Mouse (Mus musculus) midbrain, embryonic 11.5 days (tissue): ENCODE measurements around the gene Gtf3c6. TPM values are rescaled to one million over a fixed set of nuclear protein-coding genes. Genes with fewer than 3 reads are reported as not detected.
A peak's percentile ranks its signal among the peaks of the same experiment; 100 is the strongest.
"Not testable (repeated sequence)": the region's sequence is repeated elsewhere in the genome, so short reads cannot be mapped to it uniquely, and the experiment has no call there.

Experiments
- ATAC-seq: fragments of 200-750 bp; cut with Nextera tagmentation; 2 replicates; pipeline ENCODE4 v1.8.0; 2017; ENCODE audit warnings: moderate TSS enrichment, moderate library complexity; ENCODE audit not compliant: low FRiP score
- DNase-seq: peaks from one replicate; pipeline ENCODE4 v3.0.0; 2015; ENCODE audit warnings: low spot score; ENCODE audit errors: missing footprints
- H3K27ac ChIP-seq: fragments of 300-500 bp; sonication (generic); 2 replicates; pipeline ENCODE4 v1.5.1; 2014; ENCODE audit warnings: low read depth, low read length
- H3K27me3 ChIP-seq: fragments of 300-500 bp; sonication (generic); 2 replicates; pipeline ENCODE4 v1.6.1; 2014; ENCODE audit warnings: mild to moderate bottlenecking, low read length, moderate library complexity, mixed read lengths; ENCODE audit not compliant: control insufficient read depth, insufficient read depth
- H3K36me3 ChIP-seq: fragments of 300-500 bp; sonication (generic); 2 replicates; pipeline ENCODE4 v1.6.1; 2014; ENCODE audit warnings: mild to moderate bottlenecking, low read length, moderate library complexity, mixed read lengths; ENCODE audit not compliant: control insufficient read depth, insufficient read depth
- H3K4me1 ChIP-seq: fragments of 300-500 bp; sonication (generic); 2 replicates; pipeline ENCODE4 v1.6.1; 2014; ENCODE audit warnings: low read length; ENCODE audit not compliant: control insufficient read depth, insufficient read depth
- H3K4me2 ChIP-seq: fragments of 300-500 bp; sonication (generic); 2 replicates; pipeline ENCODE4 v1.6.1; 2014; ENCODE audit warnings: mild to moderate bottlenecking, moderate library complexity
- H3K4me3 ChIP-seq: fragments of 300-500 bp; sonication (generic); 2 replicates; pipeline ENCODE4 v1.5.1; 2014; ENCODE audit warnings: low read depth, low read length
- H3K9ac ChIP-seq: fragments of 300-500 bp; sonication (generic); 2 replicates; pipeline ENCODE4 v1.6.1; 2014; ENCODE audit warnings: low read length
- H3K9me3 ChIP-seq: fragments of 300-500 bp; sonication (generic); 2 replicates; pipeline ENCODE4 v1.6.1; 2016; ENCODE audit warnings: low read length; ENCODE audit not compliant: control insufficient read depth
- whole genome bisulfite sequencing: fragments of 180-500 bp; shearing (Covaris S2); extraction: QIAGEN DNeasy Blood & Tissue Kit; methylation state at CpG from one replicate; pipeline ENCODE4 v1.1.7; 2014; 5-methylcytosine and 5-hydroxymethylcytosine counted together
- polyA plus RNA-seq: library from polyadenylated mRNA; unstranded; fragments of >200 nt; fragmentation: Nextera tagmentation; extraction: Ambion mirVana; gene quantifications from 2 replicates; pipeline ENCODE4 v1.2.1, GENCODE M21; 2014

The Gtf3c6 gene
- polyA plus RNA-seq = 133 and 139 TPM in 2 replicates

- Histone ChIP-seq H3K9ac (peak within 1 kb of the TSS; percentile 90), H3K27me3 (no peaks in the 10 kb centered on the region), H3K4me2 (peak within 1 kb of the TSS; percentile 76), H3K9me3 (no peaks in the 10 kb centered on the region), H3K27ac (peak within 1 kb of the TSS; percentile 90), H3K4me1 (peaks cover 4% of the 10 kb centered on the region), H3K36me3 (peaks cover 9% of the 10 kb centered on the region; the same call in 1 of the 2 replicates), H3K4me3 (peak within 1 kb of the TSS; percentile 63)
- peak; percentile 77 for ATAC-seq
- DNase-seq = peak; percentile 99
- under 1% methylated on average over 43 of the region's 43 CpGs for WGBS
Observed at GRCm38 (mm10) chr10:40257414-40258255, at the start of gene Gtf3c6. Gtf3c6 (minus strand) TSS chr10:40258108.

GRCm38 (mm10) chr10:40305989-40306388 lies 48.1 kb upstream of the Gtf3c6 start:
- H3K27ac ChIP-seq = no peak overlapping the region
- 97% methylated on average over 1 of the region's 1 CpGs for whole genome bisulfite sequencing

GRCm38 (mm10) chr10:40302140-40302985 lies 44.5 kb upstream of the Gtf3c6 start, which contains the start of gene Amd1:
Amd1 (minus strand) TSS chr10:40302186.
- Histone ChIP-seq H3K4me1 (peaks cover 14% of the 10 kb centered on the region), H3K9me3 (peaks cover 8% of the 10 kb centered on the region; the same call in 1 of the 2 replicates), H3K9ac (peak within 1 kb of the TSS; percentile 97), H3K4me2 (peak within 1 kb of the TSS; percentile 81), H3K27ac (peak within 1 kb of the TSS; percentile 98), H3K4me3 (peak within 1 kb of the TSS; percentile 99), H3K27me3 (no peaks in the 10 kb centered on the region), H3K36me3 (no peaks in the 10 kb centered on the region)
- peak; percentile 100 for DNase-seq
- ATAC-seq = peak; percentile 97
- under 1% methylated on average over 55 of the region's 55 CpGs for WGBS

More at GRCm38 (mm10) chr10:40305989-40306388, 48.1 kb upstream of the Gtf3c6 start:
- Histone ChIP-seq H3K36me3 (no peaks in the 10 kb centered on the region), H3K9me3 (peaks cover 8% of the 10 kb centered on the region; the same call in 1 of the 2 replicates), H3K9ac (no peak overlapping the region), H3K4me1 (no peaks in the 10 kb centered on the region), H3K4me3 (no peak overlapping the region), H3K4me2 (no peak overlapping the region), H3K27me3 (no peaks in the 10 kb centered on the region)
- no peak for DNase-seq
- ATAC-seq = no peak

- not testable (repeated sequence) for H3K9me3 ChIP-seq, H3K27me3 ChIP-seq, H3K36me3 ChIP-seq
- H3K27ac ChIP-seq = peak overlapping the region; percentile 20
- H3K4me2 ChIP-seq = peak overlapping the region; percentile 81
- DNase-seq (peak; percentile 95), ATAC-seq (peak; percentile 40)
- peaks cover 14% of the 10 kb centered on the region for H3K4me1 ChIP-seq
- peak overlapping the region; percentile 97 for H3K9ac ChIP-seq
- H3K4me3 ChIP-seq = peak overlapping the region; percentile 99
- WGBS = under 1% methylated on average over 61 of the region's 91 CpGs
Observed at GRCm38 (mm10) chr10:40301181-40302075, 43.5 kb upstream of the Gtf3c6 start.

GRCm38 (mm10) chr10:40300648-40301171 lies 42.8 kb upstream of the Gtf3c6 start:
- WGBS = under 1% methylated on average over 36 of the region's 36 CpGs
- ATAC-seq (peak; percentile 85), DNase-seq (peak; percentile 98)
- peak overlapping the region; percentile 20 for H3K27ac ChIP-seq
- no peaks in the 10 kb centered on the region for H3K36me3 ChIP-seq
- no peaks in the 10 kb centered on the region for H3K9me3 ChIP-seq
- peaks cover 14% of the 10 kb centered on the region for H3K4me1 ChIP-seq
- no peaks in the 10 kb centered on the region for H3K27me3 ChIP-seq
- H3K4me2 ChIP-seq = peak overlapping the region; percentile 81
- H3K9ac ChIP-seq = peak overlapping the region; percentile 97
- H3K4me3 ChIP-seq = peak overlapping the region; percentile 99

- Histone ChIP-seq H3K4me3 (no peak overlapping the region), H3K9ac (no peak overlapping the region), H3K9me3 (no peaks in the 10 kb centered on the region), H3K4me1 (no peaks in the 10 kb centered on the region), H3K27me3 (no peaks in the 10 kb centered on the region), H3K4me2 (no peak overlapping the region), H3K27ac (no peak overlapping the region), H3K36me3 (peaks cover 11% of the 10 kb centered on the region; the same call in 1 of the 2 replicates)
- no peak for DNase-seq
- WGBS = 95% methylated on average over 6 of the region's 6 CpGs
- no peak for ATAC-seq
Observed at GRCm38 (mm10) chr10:40292640-40293039, 34.7 kb upstream of the Gtf3c6 start.

GRCm38 (mm10) chr10:40286767-40287166 lies 28.9 kb upstream of the Gtf3c6 start:
- Histone ChIP-seq H3K4me2 (no peak overlapping the region), H3K4me1 (no peaks in the 10 kb centered on the region), H3K4me3 (no peak overlapping the region), H3K9ac (no peak overlapping the region), H3K27ac (no peak overlapping the region), H3K9me3 (no peaks in the 10 kb centered on the region), H3K36me3 (peaks cover 3% of the 10 kb centered on the region; the same call in 1 of the 2 replicates), H3K27me3 (no peaks in the 10 kb centered on the region)
- 91% methylated on average over 1 of the region's 1 CpGs for WGBS
- no peak for ATAC-seq
- DNase-seq = no peak

- H3K36me3 ChIP-seq = peaks cover 3% of the 10 kb centered on the region; the same call in 1 of the 2 replicates
- H3K27ac ChIP-seq = no peak overlapping the region
- no peak overlapping the region for H3K9ac ChIP-seq
- no peaks in the 10 kb centered on the region for H3K9me3 ChIP-seq
- 73% methylated on average over 1 of the region's 1 CpGs for WGBS
- H3K27me3 ChIP-seq = no peaks in the 10 kb centered on the region
- no peaks in the 10 kb centered on the region for H3K4me1 ChIP-seq
- H3K4me3 ChIP-seq = no peak overlapping the region
- DNase-seq (no peak), ATAC-seq (no peak)
- no peak overlapping the region for H3K4me2 ChIP-seq
Observed at GRCm38 (mm10) chr10:40285571-40285970, 27.7 kb upstream of the Gtf3c6 start.
